Mouse (Mus musculus) kidney, adult 2 months (tissue): ENCODE measurements around the gene Gm10282.
A peak's percentile ranks its signal among the peaks of the same experiment; 100 is the strongest.

Source experiments
- CTCF ChIP-seq: fragments of 200-500 bp; conservative IDR thresholded peaks from 2 replicates; pipeline ENCODE4 v1.5.1; 2011; ENCODE audit warnings: low read depth, mild to moderate bottlenecking, control low read depth, low read length, moderate library complexity, mixed read lengths; ENCODE audit not compliant: insufficient read depth, insufficient read length
- POLR2A ChIP-seq: fragments of 200-500 bp; IDR thresholded peaks from one replicate; pipeline ENCODE4 v1.6.1; 2011; ENCODE audit warnings: low read depth, low read length, control low read depth

DNA sequence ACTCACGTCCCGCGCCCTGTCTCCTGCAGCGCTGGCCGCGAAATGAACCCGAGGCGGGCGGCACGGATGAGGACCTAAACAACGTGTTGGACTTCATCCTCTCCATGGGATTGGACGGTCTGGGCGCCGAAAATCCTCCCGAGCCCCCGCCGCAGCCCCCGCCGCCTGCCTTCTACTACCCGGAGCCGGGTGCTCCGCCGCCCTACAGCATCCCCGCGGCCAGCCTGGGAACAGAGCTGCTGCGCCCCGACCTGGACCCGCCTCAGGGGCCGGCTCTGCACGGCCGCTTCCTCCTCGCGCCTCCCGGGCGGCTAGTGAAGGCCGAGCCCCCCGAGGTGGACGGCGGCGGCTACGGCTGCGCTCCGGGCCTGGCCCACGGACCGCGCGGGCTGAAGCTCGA is 14.3 kb upstream of the Gm10282 start:
- TF ChIP-seq POLR2A, result peak; percentile 5
- TF ChIP-seq CTCF, result no peak
